Mouse (Mus musculus): ENCODE measurements around the gene 4921517D22Rik. TPM values are rescaled to one million over a fixed set of nuclear protein-coding genes. Genes with fewer than 3 reads are reported as not detected.

Gene 4921517D22Rik
- polyA plus RNA-seq, 1 experiment, result not detected

- no peak for DNase-seq
- no peak for TF ChIP-seq CTCF (IDR thresholded peaks at IDR 0.05; ENCODE audit: borderline replicate concordance, control insufficient read depth, extremely low read depth, insufficient read depth, low read length, poor library complexity)
- TF ChIP-seq POLR2A (IDR thresholded peaks at IDR 0.05; ENCODE audit: control insufficient read depth, extremely low read depth, insufficient read depth, low read length, poor library complexity), result no peak
- Histone ChIP-seq H3K4me3 (ENCODE audit: control insufficient read depth, insufficient read depth, low read length) (no peak overlapping the region), H3K36me3 (ENCODE audit: control insufficient read depth, insufficient read depth, low read length) (no peaks in the 10 kb centered on the region), H3K27ac (ENCODE audit: control insufficient read depth, insufficient read depth, low read length) (no peak overlapping the region), H3K27me3 (ENCODE audit: control insufficient read depth, insufficient read depth, low read length) (no peaks in the 10 kb centered on the region), H3K4me1 (replicated peaks; ENCODE audit: control insufficient read depth, insufficient read depth, low read length) (peaks cover 5% of the 10 kb centered on the region)
- WGBS, result 98% methylated on average over 19 of the region's 19 CpGs
Observed at GRCm38 (mm10) chr13:59663939-59664712, 29.8 kb downstream of the 4921517D22Rik start.

- Histone ChIP-seq H3K36me3 (ENCODE audit: control insufficient read depth, insufficient read depth, low read length) (no peaks in the 10 kb centered on the region), H3K4me1 (replicated peaks; ENCODE audit: control insufficient read depth, insufficient read depth, low read length) (peaks cover under 1% of the 10 kb centered on the region), H3K27ac (ENCODE audit: control insufficient read depth, insufficient read depth, low read length) (no peak overlapping the region), H3K4me3 (ENCODE audit: control insufficient read depth, insufficient read depth, low read length) (no peak overlapping the region), H3K27me3 (ENCODE audit: control insufficient read depth, insufficient read depth, low read length) (no peaks in the 10 kb centered on the region)
- TF ChIP-seq CTCF (IDR thresholded peaks at IDR 0.05; ENCODE audit: borderline replicate concordance, control insufficient read depth, extremely low read depth, insufficient read depth, low read length, poor library complexity) (no peak), POLR2A (IDR thresholded peaks at IDR 0.05; ENCODE audit: control insufficient read depth, extremely low read depth, insufficient read depth, low read length, poor library complexity) (no peak)
- 97% methylated on average over 12 of the region's 12 CpGs for WGBS
- no peak for DNase-seq
Observed at GRCm38 (mm10) chr13:59661966-59662365, 31.9 kb downstream of the 4921517D22Rik start.

- Histone ChIP-seq H3K27ac (ENCODE audit: control insufficient read depth, insufficient read depth, low read length) (no peak overlapping the region), H3K4me3 (ENCODE audit: control insufficient read depth, insufficient read depth, low read length) (no peak overlapping the region), H3K36me3 (ENCODE audit: control insufficient read depth, insufficient read depth, low read length) (no peaks in the 10 kb centered on the region), H3K4me1 (replicated peaks; ENCODE audit: control insufficient read depth, insufficient read depth, low read length) (peaks cover 6% of the 10 kb centered on the region), H3K27me3 (ENCODE audit: control insufficient read depth, insufficient read depth, low read length) (no peaks in the 10 kb centered on the region)
- TF ChIP-seq POLR2A (IDR thresholded peaks at IDR 0.05; ENCODE audit: control insufficient read depth, extremely low read depth, insufficient read depth, low read length, poor library complexity), result no peak
- no peak for TF ChIP-seq CTCF (IDR thresholded peaks at IDR 0.05; ENCODE audit: borderline replicate concordance, control insufficient read depth, extremely low read depth, insufficient read depth, low read length, poor library complexity)
- no peak for DNase-seq
- WGBS, result 94% methylated on average over 8 of the region's 8 CpGs
Observed at GRCm38 (mm10) chr13:59661387-59661786, 32.5 kb downstream of the 4921517D22Rik start.

- TF ChIP-seq CTCF (IDR thresholded peaks at IDR 0.05; ENCODE audit: borderline replicate concordance, control insufficient read depth, extremely low read depth, insufficient read depth, low read length, poor library complexity) (no peak), POLR2A (IDR thresholded peaks at IDR 0.05; ENCODE audit: control insufficient read depth, extremely low read depth, insufficient read depth, low read length, poor library complexity) (no peak)
- peaks cover 13% of the 10 kb centered on the region for H3K4me1 ChIP-seq (replicated peaks; ENCODE audit: control insufficient read depth, insufficient read depth, low read length)
- no peak overlapping the region for H3K4me3 ChIP-seq (ENCODE audit: control insufficient read depth, insufficient read depth, low read length)
- H3K27me3 ChIP-seq (ENCODE audit: control insufficient read depth, insufficient read depth, low read length), result no peaks in the 10 kb centered on the region
- WGBS, result over 99% methylated on average over 3 of the region's 3 CpGs
- H3K27ac ChIP-seq (ENCODE audit: control insufficient read depth, insufficient read depth, low read length), result no peak overlapping the region
- DNase-seq, result no peak
- H3K36me3 ChIP-seq (ENCODE audit: control insufficient read depth, insufficient read depth, low read length), result no peaks in the 10 kb centered on the region
Observed at GRCm38 (mm10) chr13:59660371-59660770, 33.5 kb downstream of the 4921517D22Rik start.

- no peak overlapping the region for H3K27ac ChIP-seq (ENCODE audit: control insufficient read depth, insufficient read depth, low read length)
- WGBS, result 85% methylated on average over 5 of the region's 5 CpGs
- no peak overlapping the region for H3K4me3 ChIP-seq (ENCODE audit: control insufficient read depth, insufficient read depth, low read length)
- peaks cover 13% of the 10 kb centered on the region for H3K4me1 ChIP-seq (replicated peaks; ENCODE audit: control insufficient read depth, insufficient read depth, low read length)
- no peaks in the 10 kb centered on the region for H3K36me3 ChIP-seq (ENCODE audit: control insufficient read depth, insufficient read depth, low read length)
- TF ChIP-seq CTCF (IDR thresholded peaks at IDR 0.05; ENCODE audit: borderline replicate concordance, control insufficient read depth, extremely low read depth, insufficient read depth, low read length, poor library complexity) (no peak), POLR2A (IDR thresholded peaks at IDR 0.05; ENCODE audit: control insufficient read depth, extremely low read depth, insufficient read depth, low read length, poor library complexity) (no peak)
- H3K27me3 ChIP-seq (ENCODE audit: control insufficient read depth, insufficient read depth, low read length), result no peaks in the 10 kb centered on the region
- DNase-seq, result no peak
Observed at GRCm38 (mm10) chr13:59657781-59658180, 36.1 kb downstream of the 4921517D22Rik start.

GRCm38 (mm10) chr13:59656975-59657388 lies 36.9 kb downstream of the 4921517D22Rik start:
- peak overlapping the region; percentile 20; the same call in 1 of the 2 replicates for H3K27ac ChIP-seq (ENCODE audit: control insufficient read depth, insufficient read depth, low read length)
- no peak overlapping the region for H3K4me3 ChIP-seq (ENCODE audit: control insufficient read depth, insufficient read depth, low read length)
- H3K4me1 ChIP-seq (replicated peaks; ENCODE audit: control insufficient read depth, insufficient read depth, low read length), result peaks cover 13% of the 10 kb centered on the region
- WGBS, result 34% methylated on average over 4 of the region's 4 CpGs
- DNase-seq, result no peak
- TF ChIP-seq POLR2A (IDR thresholded peaks at IDR 0.05; ENCODE audit: control insufficient read depth, extremely low read depth, insufficient read depth, low read length, poor library complexity) (no peak), CTCF (IDR thresholded peaks at IDR 0.05; ENCODE audit: borderline replicate concordance, control insufficient read depth, extremely low read depth, insufficient read depth, low read length, poor library complexity) (no peak)
- no peaks in the 10 kb centered on the region for H3K36me3 ChIP-seq (ENCODE audit: control insufficient read depth, insufficient read depth, low read length)
- H3K27me3 ChIP-seq (ENCODE audit: control insufficient read depth, insufficient read depth, low read length), result no peaks in the 10 kb centered on the region

Measured in thymus, adult 2 months (tissue).